Mouse (Mus musculus) liver, embryonic 14.5 days (tissue): Measurements from ENCODE around the gene Gm37240. TPM values are rescaled to one million over a fixed set of nuclear protein-coding genes. Genes with fewer than 3 reads are reported as not detected.
A peak's percentile ranks its signal among the peaks of the same experiment; 100 is the strongest.

Source experiments
- ATAC-seq: fragments of 200-750 bp; cut with Nextera tagmentation; 2 replicates; pipeline ENCODE4 v1.8.0; 2017; ENCODE audit warnings: moderate number of reproducible peaks, mild to moderate bottlenecking, moderate library complexity; ENCODE audit not compliant: insufficient read depth
- DNase-seq, 3 experiments: peaks; one replicate each; pipeline ENCODE4 v3.0.0-alpha.2; 2012 to 2013; ENCODE audit warnings: low read depth in 3 of 3, low spot score in 3 of 3
- H3K27ac ChIP-seq: fragments of 300-500 bp; sonication (generic); 2 replicates; pipeline ENCODE4 v1.5.1; 2014; ENCODE audit warnings: moderate library complexity, mild to moderate bottlenecking, control low read depth, inconsistent platforms
- H3K27me3 ChIP-seq: fragments of 300-500 bp; sonication (generic); 2 replicates; pipeline ENCODE4 v1.6.1; 2014; ENCODE audit warnings: mild to moderate bottlenecking, low read length, moderate library complexity; ENCODE audit not compliant: control insufficient read depth, insufficient read depth
- H3K36me3 ChIP-seq: fragments of 300-500 bp; sonication (generic); replicated peaks from 2 replicates; pipeline ENCODE4 v1.6.1; 2014; ENCODE audit warnings: low read depth; ENCODE audit not compliant: control insufficient read depth, insufficient read depth
- H3K4me1 ChIP-seq, 2 experiments: fragments of 200-500 bp in 1 of 2; fragments of 300-500 bp in 1 of 2; sonication (generic) in 1 of 2; replicated peaks; 2 replicates each; pipeline ENCODE4 v1.6.1; 2012 to 2014; ENCODE audit warnings: antibody characterized with exemption in 1 of 2, inconsistent platforms in 1 of 2, low read length in 1 of 2; ENCODE audit not compliant: control insufficient read depth in 2 of 2, insufficient read depth in 2 of 2
- H3K4me2 ChIP-seq: fragments of 300-500 bp; sonication (generic); 2 replicates; pipeline ENCODE4 v1.6.1; 2014; ENCODE audit warnings: low read depth, mild to moderate bottlenecking, control low read depth, moderate library complexity
- H3K4me3 ChIP-seq, 2 experiments: fragments of 200-500 bp in 1 of 2; fragments of 300-500 bp in 1 of 2; sonication (generic) in 1 of 2; 2 replicates each; pipeline ENCODE4 v1.5.1; 2012 to 2014; ENCODE audit warnings: low read depth in 2 of 2, low read length in 2 of 2, mild to moderate bottlenecking in 2 of 2, control low read depth in 1 of 2, inconsistent platforms in 1 of 2, moderate library complexity in 1 of 2; ENCODE audit not compliant: insufficient read depth in 1 of 2
- H3K9ac ChIP-seq: fragments of 300-500 bp; sonication (generic); replicated peaks from 2 replicates; pipeline ENCODE4 v1.6.1; 2014; ENCODE audit warnings: mild to moderate bottlenecking, control low read depth, moderate library complexity
- H3K9me3 ChIP-seq: fragments of 300-500 bp; sonication (generic); 2 replicates; pipeline ENCODE4 v1.6.1; 2016; ENCODE audit warnings: low read length, mixed read lengths; ENCODE audit not compliant: control insufficient read depth
- CTCF ChIP-seq: IDR thresholded peaks from 2 replicates; pipeline ENCODE4 v1.5.1; 2016; ENCODE audit warnings: antibody characterized with exemption, low read depth, control low read depth
- EP300 ChIP-seq: IDR thresholded peaks from 2 replicates; pipeline ENCODE4 v1.6.1; 2016; ENCODE audit warnings: antibody characterized with exemption, low read depth
- WGBS: fragments of 180-500 bp; shearing (Covaris S2); extraction: QIAGEN DNeasy Blood & Tissue Kit; methylation state at CpG from one replicate; pipeline ENCODE4 v1.1.7; 2014; ENCODE audit not compliant: insufficient replicate concordance; 5-methylcytosine and 5-hydroxymethylcytosine counted together
- polyA plus RNA-seq, 2 experiments: library from polyadenylated mRNA; depleted of rRNA in 1 of 2; stranded (reverse) in 1 of 2; unstranded in 1 of 2; fragments of >200 nt; fragmentation: Nextera tagmentation in 1 of 2; extraction: Ambion mirVana in 1 of 2; gene quantifications; 2 replicates each; pipeline versions ENCODE4 v1.2.1 to v1.2.3; 2012 to 2014

Gene Gm37240
- polyA plus RNA-seq, 2 experiments = 0.03 to 0.30 TPM

GRCm38 (mm10) chr3:84505193-84505592 lies 1382.1 kb downstream of the Gm37240 start:
- TF ChIP-seq EP300 = no peak
- TF ChIP-seq CTCF = no peak
- DNase-seq (no peak), ATAC-seq (no peak)
- H3K27me3 ChIP-seq = no peaks in the 10 kb centered on the region
- no peak overlapping the region for H3K9ac ChIP-seq
- H3K36me3 ChIP-seq = no peaks in the 10 kb centered on the region
- H3K4me2 ChIP-seq = no peak overlapping the region
- H3K4me3 ChIP-seq = no peak overlapping the region
- no peak overlapping the region for H3K27ac ChIP-seq
- peaks cover 2 to 9% of the 10 kb centered on the region in 2 experiments; a peak in 3 of 4 replicates for H3K4me1 ChIP-seq
- no peaks in the 10 kb centered on the region for H3K9me3 ChIP-seq
- 31% methylated on average over 4 of the region's 4 CpGs for WGBS

- H3K9ac ChIP-seq = no peak overlapping the region
- no peak for TF ChIP-seq CTCF
- no peak for TF ChIP-seq EP300
- H3K9me3 ChIP-seq = no peaks in the 10 kb centered on the region
- H3K4me3 ChIP-seq = no peak overlapping the region
- WGBS = 45% methylated on average over 8 of the region's 8 CpGs
- DNase-seq = peak in 1 of 3 experiments; percentile 3
- no peak overlapping the region for H3K4me2 ChIP-seq
- no peak overlapping the region for H3K27ac ChIP-seq
- H3K4me1 ChIP-seq = peaks cover 2 to 9% of the 10 kb centered on the region in 2 experiments; a peak in 3 of 4 replicates
- H3K36me3 ChIP-seq = no peaks in the 10 kb centered on the region
- no peaks in the 10 kb centered on the region for H3K27me3 ChIP-seq
- ATAC-seq = no peak
Observed at GRCm38 (mm10) chr3:84504291-84504690, 1383.0 kb downstream of the Gm37240 start.

DNA sequence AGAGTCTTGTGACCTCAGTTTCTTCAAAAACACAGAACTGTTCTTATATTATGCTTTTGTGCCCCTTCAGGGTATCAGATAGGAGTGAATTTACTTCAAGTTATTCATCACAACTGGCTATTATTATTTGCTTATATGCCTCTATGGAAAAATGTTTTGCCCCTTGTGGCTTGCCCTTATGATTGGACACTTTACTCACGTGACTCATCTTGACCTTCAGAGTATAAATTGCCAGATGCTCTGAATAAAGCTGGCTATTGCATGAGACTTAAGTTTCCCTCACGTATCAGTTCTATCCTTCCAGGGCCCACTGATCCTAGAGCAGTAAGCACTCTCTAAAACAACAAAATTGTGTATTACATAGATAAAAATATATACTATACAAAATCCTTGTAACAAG lies 1385.2 kb downstream of the Gm37240 start:
- 74% methylated on average over 2 of the region's 2 CpGs for WGBS
- TF ChIP-seq EP300 = no peak
- no peak for TF ChIP-seq CTCF
- DNase-seq (no peak), ATAC-seq (no peak)
- no peaks in the 10 kb centered on the region for H3K9me3 ChIP-seq
- H3K4me2 ChIP-seq = no peak overlapping the region
- no peak overlapping the region for H3K4me3 ChIP-seq
- H3K27ac ChIP-seq = no peak overlapping the region
- H3K9ac ChIP-seq = no peak overlapping the region
- peaks cover 2 to 11% of the 10 kb centered on the region in 2 experiments; a peak in 3 of 4 replicates for H3K4me1 ChIP-seq
- H3K36me3 ChIP-seq = no peaks in the 10 kb centered on the region
- H3K27me3 ChIP-seq = no peaks in the 10 kb centered on the region

DNA sequence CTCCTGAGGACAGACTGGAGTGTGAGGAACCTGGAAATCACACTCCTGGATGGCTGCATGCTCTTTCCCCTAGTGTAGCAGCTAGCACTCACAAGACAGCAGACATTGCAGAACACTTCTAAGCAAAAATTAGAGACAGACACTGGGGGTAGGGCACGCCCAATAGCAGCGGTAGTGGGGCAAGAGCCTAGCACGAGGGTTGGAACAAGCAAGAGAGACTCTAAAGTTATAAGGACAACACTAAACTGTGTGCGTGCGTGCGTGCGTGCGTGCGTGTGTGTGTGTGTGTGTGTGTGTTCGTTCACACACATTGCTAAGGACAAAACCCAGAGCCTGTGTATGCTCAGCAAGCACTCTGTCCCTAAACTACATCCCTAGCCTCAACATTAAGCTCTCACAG lies 1386.8 kb downstream of the Gm37240 start:
- Histone ChIP-seq H3K9me3 (no peaks in the 10 kb centered on the region), H3K9ac (no peak overlapping the region), H3K4me1 (peaks cover 2 to 11% of the 10 kb centered on the region in 2 experiments; a peak in 3 of 4 replicates), H3K4me2 (no peak overlapping the region), H3K36me3 (no peaks in the 10 kb centered on the region), H3K27ac (no peak overlapping the region), H3K27me3 (no peaks in the 10 kb centered on the region), H3K4me3 (no peak overlapping the region)
- WGBS = 81% methylated on average over 10 of the region's 10 CpGs
- no peak for DNase-seq
- TF ChIP-seq EP300 (no peak), CTCF (no peak)
- no peak for ATAC-seq

GRCm38 (mm10) chr3:84497718-84498117 lies 1389.6 kb downstream of the Gm37240 start:
- no peaks in the 10 kb centered on the region for H3K27me3 ChIP-seq

More at GRCm38 (mm10) chr3:84497718-84498117, 1389.6 kb downstream of the Gm37240 start:
- 83% methylated on average over 11 of the region's 11 CpGs for WGBS
- Histone ChIP-seq H3K36me3 (no peaks in the 10 kb centered on the region), H3K4me3 (no peak overlapping the region), H3K9me3 (no peaks in the 10 kb centered on the region), H3K4me2 (no peak overlapping the region), H3K9ac (no peak overlapping the region), H3K4me1 (peaks cover 0 to 2% of the 10 kb centered on the region in 2 experiments; a peak in 1 of 4 replicates), H3K27ac (no peak overlapping the region)
- TF ChIP-seq CTCF = no peak
- no peak for TF ChIP-seq EP300
- ATAC-seq (no peak), DNase-seq (no peak)
